Mouse (Mus musculus): Measurements from ENCODE around the gene Agbl3.
A peak's percentile ranks its signal among the peaks of the same experiment; 100 is the strongest.

Agbl3 gene

GRCm38 (mm10) chr6:34805582-34805981 is 25.4 kb downstream of the Agbl3 start:
- DNase-seq = no peak

- DNase-seq = no peak
Measured at GRCm38 (mm10) chr6:34810651-34811050, 30.4 kb downstream of the Agbl3 start.

- no peak for DNase-seq
Measured at GRCm38 (mm10) chr6:34824406-34824805, 44.2 kb downstream of the Agbl3 start.

GRCm38 (mm10) chr6:34832352-34832751 is 52.1 kb downstream of the Agbl3 start:
- DNase-seq = no peak

- DNase-seq = no peak
Measured at GRCm38 (mm10) chr6:34861546-34862053, 81.4 kb downstream of the Agbl3 start.

GRCm38 (mm10) chr6:34862381-34862780 is 82.1 kb downstream of the Agbl3 start:
- peak in 1 of 2 experiments; percentile 18 for DNase-seq

- peak in 1 of 2 experiments; percentile 59 for DNase-seq
Measured at GRCm38 (mm10) chr6:34862791-34863403, 82.7 kb downstream of the Agbl3 start, which contains the start of gene Tmem140. Tmem140 (plus strand) TSS chr6:34863146.

GRCm38 (mm10) chr6:34863786-34864514 is 83.7 kb downstream of the Agbl3 start:
- no peak for DNase-seq

GRCm38 (mm10) chr6:34865213-34865612 is 85.0 kb downstream of the Agbl3 start:
- peak in 1 of 2 experiments; percentile 26 for DNase-seq

- DNase-seq = peak in 1 of 2 experiments; percentile 42
Measured at GRCm38 (mm10) chr6:34865711-34866593, 85.7 kb downstream of the Agbl3 start.

GRCm38 (mm10) chr6:34866786-34867185 is 86.6 kb downstream of the Agbl3 start:
- DNase-seq = peak; percentile 1 to 5

GRCm38 (mm10) chr6:34867301-34867994 is 87.2 kb downstream of the Agbl3 start:
- DNase-seq = peak in 1 of 2 experiments; percentile 2

GRCm38 (mm10) chr6:34867995-34868350 is 87.7 kb downstream of the Agbl3 start:
- no peak for DNase-seq

GRCm38 (mm10) chr6:34868507-34869217 is 88.4 kb downstream of the Agbl3 start:
- peak; percentile 2 to 15 for DNase-seq

GRCm38 (mm10) chr6:34869225-34869915 is 89.1 kb downstream of the Agbl3 start:
- DNase-seq = peak in 1 of 2 experiments; percentile 36

- peak in 1 of 2 experiments; percentile 6 for DNase-seq
Measured at GRCm38 (mm10) chr6:34870136-34870535, 89.9 kb downstream of the Agbl3 start.

- DNase-seq = no peak
Measured at GRCm38 (mm10) chr6:34870724-34871123, 90.5 kb downstream of the Agbl3 start.

- peak in 1 of 2 experiments; percentile 1 for DNase-seq
Measured at GRCm38 (mm10) chr6:34871929-34872328, 91.7 kb downstream of the Agbl3 start.

- DNase-seq = peak; percentile 1 to 8
Measured at GRCm38 (mm10) chr6:34872871-34873270, 92.6 kb downstream of the Agbl3 start.

GRCm38 (mm10) chr6:34874101-34874921 is 94.1 kb downstream of the Agbl3 start:
- DNase-seq = peak; percentile 70 to 83
